Mouse (Mus musculus) embryonic facial prominence, embryonic 15.5 days (tissue): ENCODE measurements at regions not wholly inside any gene's neighbourhood (a gene's known extent, or its start where the extent isn't known, plus 50 kb on each side); places are given as distances from the start of the nearest gene placed in this dataset.
"Not testable (repeated sequence)": the region's sequence is repeated elsewhere in the genome, so short reads cannot be mapped to it uniquely, and the experiment has no call there.

Source experiments
- ATAC-seq: fragments of 200-750 bp; cut with Nextera tagmentation; 2 replicates; pipeline ENCODE4 v1.8.0; 2017; ENCODE audit warnings: low read depth, moderate TSS enrichment; ENCODE audit not compliant: insufficient number of reproducible peaks, low FRiP score, low TSS enrichment
- H3K27ac ChIP-seq: fragments of 300-500 bp; sonication (generic); replicated peaks from 2 replicates; pipeline ENCODE4 v1.5.1; 2015; ENCODE audit warnings: mild to moderate bottlenecking, inconsistent platforms
- H3K27me3 ChIP-seq: fragments of 300-500 bp; sonication (generic); 2 replicates; pipeline ENCODE4 v1.6.1; 2015; ENCODE audit warnings: inconsistent platforms
- H3K36me3 ChIP-seq: fragments of 300-500 bp; sonication (generic); 2 replicates; pipeline ENCODE4 v1.6.1; 2015; ENCODE audit warnings: mild to moderate bottlenecking, inconsistent platforms
- H3K4me1 ChIP-seq: fragments of 300-500 bp; sonication (generic); 2 replicates; pipeline ENCODE4 v1.6.1; 2015; ENCODE audit warnings: inconsistent platforms
- H3K4me2 ChIP-seq: fragments of 300-500 bp; sonication (generic); replicated peaks from 2 replicates; pipeline ENCODE4 v1.6.1; 2015; ENCODE audit warnings: mild to moderate bottlenecking, inconsistent platforms
- H3K4me3 ChIP-seq: fragments of 300-500 bp; sonication (generic); replicated peaks from 2 replicates; pipeline ENCODE4 v1.5.1; 2015; ENCODE audit warnings: mild to moderate bottlenecking, inconsistent platforms
- H3K9ac ChIP-seq: fragments of 300-500 bp; sonication (generic); 2 replicates; pipeline ENCODE4 v1.6.1; 2015; ENCODE audit warnings: inconsistent platforms
- H3K9me3 ChIP-seq: fragments of 300-500 bp; sonication (generic); replicated peaks from 2 replicates; pipeline ENCODE4 v1.6.1; 2016; ENCODE audit warnings: inconsistent platforms
- WGBS: fragments of 180-500 bp; shearing (Covaris S2); methylation state at CpG from one replicate; pipeline ENCODE4 v1.1.7; 2015; 5-methylcytosine and 5-hydroxymethylcytosine counted together

- Histone ChIP-seq H3K9ac (no peak overlapping the region), H3K4me2 (0 out of 2 replicates have a peak overlapping the region, but pooled peaks have one; percentile 12), H3K9me3 (no peaks in the 10 kb centered on the region), H3K4me1 (no peaks in the 10 kb centered on the region), H3K27ac (no peak overlapping the region), H3K4me3 (no peak overlapping the region), H3K27me3 (no peaks in the 10 kb centered on the region), H3K36me3 (no peaks in the 10 kb centered on the region)
- ATAC-seq: no peak
- WGBS: 11% methylated on average over 10 of the region's 10 CpGs
These were observed 66.7 kb upstream of the Chmp2b start for GRCm38 (mm10) chr16:65629186-65629585.

- no peak overlapping the region for H3K4me3 ChIP-seq
- ATAC-seq: no peak
- H3K27me3 ChIP-seq: no peaks in the 10 kb centered on the region
- H3K27ac ChIP-seq: no peak overlapping the region
- H3K9ac ChIP-seq: no peak overlapping the region
- no peak overlapping the region for H3K4me2 ChIP-seq
- no peaks in the 10 kb centered on the region for H3K4me1 ChIP-seq
- H3K36me3 ChIP-seq: no peaks in the 10 kb centered on the region
- WGBS: 62% methylated on average over 5 of the region's 5 CpGs
- no peaks in the 10 kb centered on the region for H3K9me3 ChIP-seq
These were observed 69.2 kb upstream of the Chmp2b start for GRCm38 (mm10) chr16:65631680-65632079.

DNA sequence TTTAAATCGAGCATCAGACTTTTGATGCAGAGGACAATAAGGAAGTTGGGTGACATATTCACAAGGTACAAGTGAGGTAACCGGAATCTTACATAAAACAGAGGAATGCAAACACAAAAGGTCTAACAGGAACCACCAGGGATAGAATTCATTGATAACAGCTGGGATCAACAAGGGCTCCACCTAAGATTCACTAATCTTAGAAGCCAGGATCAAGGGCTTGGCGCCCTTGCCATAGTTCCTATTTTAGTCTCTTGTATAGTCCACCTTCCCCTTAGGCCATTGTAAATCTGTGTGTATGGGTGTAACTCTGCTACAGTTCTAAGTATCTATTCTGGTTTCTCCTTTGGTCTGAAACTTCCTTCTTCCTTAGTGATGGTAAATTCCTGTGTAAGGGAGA, 84.2 kb upstream of the Chmp2b start:
- H3K4me1 ChIP-seq, H3K27me3 ChIP-seq, H3K4me2 ChIP-seq, ATAC-seq, H3K36me3 ChIP-seq, H3K9ac ChIP-seq, H3K4me3 ChIP-seq, H3K9me3 ChIP-seq, H3K27ac ChIP-seq: not testable (repeated sequence)
- 82% methylated on average over 3 of the region's 3 CpGs for WGBS

GRCm38 (mm10) chr16:65649061-65649460, 86.5 kb upstream of the Chmp2b start:
- ATAC-seq: no peak
- H3K4me2 ChIP-seq: no peak overlapping the region
- WGBS: 77% methylated on average over 3 of the region's 3 CpGs
- no peak overlapping the region for H3K9ac ChIP-seq
- H3K4me3 ChIP-seq: no peak overlapping the region
- no peaks in the 10 kb centered on the region for H3K27me3 ChIP-seq
- no peaks in the 10 kb centered on the region for H3K36me3 ChIP-seq
- H3K4me1 ChIP-seq: no peaks in the 10 kb centered on the region
- H3K27ac ChIP-seq: no peak overlapping the region
- no peaks in the 10 kb centered on the region for H3K9me3 ChIP-seq

- H3K27me3 ChIP-seq: no peaks in the 10 kb centered on the region
- no peak overlapping the region for H3K9ac ChIP-seq
- H3K9me3 ChIP-seq: no peaks in the 10 kb centered on the region
- H3K27ac ChIP-seq: no peak overlapping the region
- H3K4me1 ChIP-seq: no peaks in the 10 kb centered on the region
- H3K4me3 ChIP-seq: no peak overlapping the region
- no peak overlapping the region for H3K4me2 ChIP-seq
- H3K36me3 ChIP-seq: no peaks in the 10 kb centered on the region
- no peak for ATAC-seq
These were observed 93.0 kb upstream of the Chmp2b start for GRCm38 (mm10) chr16:65655490-65655889.

- Histone ChIP-seq H3K27ac (no peak overlapping the region), H3K36me3 (no peaks in the 10 kb centered on the region), H3K9me3 (no peaks in the 10 kb centered on the region), H3K27me3 (no peaks in the 10 kb centered on the region), H3K9ac (no peak overlapping the region), H3K4me2 (no peak overlapping the region), H3K4me1 (no peaks in the 10 kb centered on the region), H3K4me3 (no peak overlapping the region)
- 51% methylated on average over 2 of the region's 2 CpGs for WGBS
- no peak for ATAC-seq
These were observed 95.3 kb upstream of the Chmp2b start for GRCm38 (mm10) chr16:65657829-65658228.

- no peak overlapping the region for H3K9ac ChIP-seq
- WGBS: 76% methylated on average over 3 of the region's 3 CpGs
- no peaks in the 10 kb centered on the region for H3K4me1 ChIP-seq
- H3K4me2 ChIP-seq: no peak overlapping the region
- no peaks in the 10 kb centered on the region for H3K27me3 ChIP-seq
- ATAC-seq: no peak
- H3K9me3 ChIP-seq: no peaks in the 10 kb centered on the region
- H3K4me3 ChIP-seq: no peak overlapping the region
- H3K27ac ChIP-seq: no peak overlapping the region
- no peaks in the 10 kb centered on the region for H3K36me3 ChIP-seq
These were observed 102.3 kb upstream of the Chmp2b start for GRCm38 (mm10) chr16:65664787-65665186.

DNA sequence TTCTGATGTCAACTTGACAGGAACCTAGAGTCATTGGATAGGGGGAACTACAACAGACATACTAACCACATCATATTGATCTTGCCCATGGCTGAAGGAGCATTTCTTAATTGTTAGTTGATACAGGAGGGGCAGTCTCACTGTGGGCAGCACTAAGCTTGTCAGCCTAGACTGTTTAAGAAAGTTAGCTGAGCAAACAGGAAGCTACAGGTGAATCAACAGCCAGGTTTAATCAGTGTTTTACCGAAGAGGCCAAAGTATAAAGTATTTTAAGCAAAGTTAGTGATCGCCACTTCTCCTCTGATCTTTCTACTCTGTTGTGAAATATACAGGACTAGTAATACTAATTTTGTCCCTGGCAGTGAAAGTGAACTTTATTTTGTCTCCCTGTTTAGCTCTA, 109.6 kb upstream of the Chmp2b start:
- ATAC-seq: no peak
- Histone ChIP-seq H3K9ac (no peak overlapping the region), H3K27ac (no peak overlapping the region), H3K9me3 (no peaks in the 10 kb centered on the region), H3K27me3 (no peaks in the 10 kb centered on the region), H3K4me2 (no peak overlapping the region), H3K4me3 (no peak overlapping the region), H3K36me3 (no peaks in the 10 kb centered on the region), H3K4me1 (no peaks in the 10 kb centered on the region)
- WGBS: 82% methylated on average over 2 of the region's 2 CpGs

- 56% methylated on average over 7 of the region's 7 CpGs for WGBS
- ATAC-seq: no peak
- H3K4me2 ChIP-seq: no peak overlapping the region
These were observed 120.6 kb upstream of the Chmp2b start for GRCm38 (mm10) chr16:65683089-65683488.

GRCm38 (mm10) chr16:65683703-65684320, 121.3 kb upstream of the Chmp2b start:
- Histone ChIP-seq H3K4me3 (no peak overlapping the region), H3K4me1 (no peaks in the 10 kb centered on the region), H3K9me3 (no peaks in the 10 kb centered on the region), H3K9ac (no peak overlapping the region), H3K27ac (no peak overlapping the region), H3K27me3 (no peaks in the 10 kb centered on the region), H3K4me2 (no peak overlapping the region), H3K36me3 (no peaks in the 10 kb centered on the region)
- ATAC-seq: no peak

More at GRCm38 (mm10) chr16:65683089-65683488, 120.6 kb upstream of the Chmp2b start:
- no peaks in the 10 kb centered on the region for H3K27me3 ChIP-seq
- no peak overlapping the region for H3K4me3 ChIP-seq
- H3K27ac ChIP-seq: no peak overlapping the region
- no peak overlapping the region for H3K9ac ChIP-seq
- H3K36me3 ChIP-seq: no peaks in the 10 kb centered on the region
- H3K4me1 ChIP-seq: no peaks in the 10 kb centered on the region
- H3K9me3 ChIP-seq: no peaks in the 10 kb centered on the region

DNA sequence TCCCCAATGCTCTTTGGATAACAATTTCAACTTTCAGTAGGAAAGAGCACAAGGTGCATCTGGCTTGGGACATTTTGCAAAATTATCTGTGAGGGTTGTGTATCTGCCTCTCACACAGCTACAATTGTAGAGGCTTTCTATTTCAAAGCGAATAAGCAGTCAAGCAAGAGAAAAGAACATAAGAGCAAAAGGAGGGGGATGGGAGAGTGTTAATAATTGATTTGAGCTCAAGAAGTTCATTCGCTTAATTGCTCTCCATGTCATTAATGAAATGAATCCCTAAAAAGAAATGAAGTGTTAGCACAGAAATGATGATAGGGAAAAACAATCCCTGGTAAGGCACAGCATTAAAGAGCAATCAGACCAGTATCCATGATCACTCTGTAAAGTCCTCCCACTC, 121.4 kb upstream of the Vgll3 start:
- no peak overlapping the region for H3K27ac ChIP-seq
- H3K4me1 ChIP-seq: no peaks in the 10 kb centered on the region
- H3K4me3 ChIP-seq: no peak overlapping the region
- H3K36me3 ChIP-seq: no peaks in the 10 kb centered on the region
- H3K9me3 ChIP-seq: no peaks in the 10 kb centered on the region
- ATAC-seq: no peak
- H3K27me3 ChIP-seq: no peaks in the 10 kb centered on the region
- H3K4me2 ChIP-seq: no peak overlapping the region
- WGBS: 88% methylated on average over 2 of the region's 2 CpGs
- H3K9ac ChIP-seq: no peak overlapping the region

DNA sequence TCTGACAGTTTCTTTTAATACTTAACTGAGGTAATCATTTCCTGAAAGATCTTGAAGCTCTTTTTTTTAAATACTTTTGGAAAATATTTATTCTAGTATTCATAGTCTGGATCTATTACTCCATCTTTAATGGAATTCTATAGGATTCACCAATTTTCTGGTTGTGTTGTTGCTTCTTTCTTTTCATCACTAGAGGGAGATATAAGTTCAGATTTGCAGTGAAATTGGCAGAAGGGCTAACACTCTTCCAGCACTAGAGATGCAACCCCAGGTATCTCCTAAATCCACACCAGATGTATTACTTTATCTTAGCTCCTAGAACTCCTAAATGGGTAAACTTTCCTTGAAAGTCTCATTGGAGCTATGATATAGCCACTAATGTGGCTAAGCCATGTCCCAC, 99.4 kb upstream of the Vgll3 start:
- no peaks in the 10 kb centered on the region for H3K9me3 ChIP-seq
- H3K9ac ChIP-seq: no peak overlapping the region
- H3K27ac ChIP-seq: no peak overlapping the region
- H3K4me2 ChIP-seq: no peak overlapping the region
- no peak for ATAC-seq
- no peaks in the 10 kb centered on the region for H3K4me1 ChIP-seq
- no peaks in the 10 kb centered on the region for H3K36me3 ChIP-seq
- H3K4me3 ChIP-seq: no peak overlapping the region
- no peaks in the 10 kb centered on the region for H3K27me3 ChIP-seq
